Mouse (Mus musculus) frontal cortex, adult 2 months (tissue): ENCODE results near the gene Sfi1. TPM values are rescaled to one million over a fixed set of nuclear protein-coding genes. Genes with fewer than 3 reads are reported as not detected.
"Not testable (repeated sequence)": the region's sequence is repeated elsewhere in the genome, so short reads cannot be mapped to it uniquely, and the experiment has no call there.

Source experiments
- DNase-seq, 2 experiments: peaks; one replicate each; pipeline ENCODE4 v3.0.0; 2022; ENCODE audit warnings: low spot score in 1 of 2; ENCODE audit errors: extremely low spot score in 1 of 2
- polyA plus RNA-seq: library from polyadenylated mRNA; depleted of rRNA; stranded (reverse); fragments of >200 nt; gene quantifications from 2 replicates; pipeline ENCODE4 v1.2.3, GENCODE M21; 2012

The Sfi1 gene
- polyA plus RNA-seq, 1 experiment: 36.6 TPM

- DNase-seq: peak; percentile 36 to 76
Measured at GRCm38 (mm10) chr11:3173425-3174318, 19.6 kb downstream of the Sfi1 start.

GRCm38 (mm10) chr11:3172526-3172925 is 20.7 kb downstream of the Sfi1 start:
- not testable (repeated sequence) for DNase-seq

GRCm38 (mm10) chr11:3171931-3172330 is 21.3 kb downstream of the Sfi1 start:
- DNase-seq: peak in 1 of 2 experiments; percentile 49

- not testable (repeated sequence) for DNase-seq
Measured at GRCm38 (mm10) chr11:3169042-3169441, 24.2 kb downstream of the Sfi1 start.

- not testable (repeated sequence) for DNase-seq
Measured at GRCm38 (mm10) chr11:3167571-3168001, 25.7 kb downstream of the Sfi1 start.

GRCm38 (mm10) chr11:3167129-3167528 is 26.1 kb downstream of the Sfi1 start:
- DNase-seq: not testable (repeated sequence)

GRCm38 (mm10) chr11:3166321-3166720 is 26.9 kb downstream of the Sfi1 start:
- DNase-seq: not testable (repeated sequence)

- DNase-seq: not testable (repeated sequence)
Measured at GRCm38 (mm10) chr11:3165210-3165782, 28.0 kb downstream of the Sfi1 start.

GRCm38 (mm10) chr11:3163661-3164060 is 29.6 kb downstream of the Sfi1 start:
- DNase-seq: not testable (repeated sequence)

GRCm38 (mm10) chr11:3163122-3163521 is 30.1 kb downstream of the Sfi1 start:
- DNase-seq: not testable (repeated sequence)

- peak in 1 of 2 experiments; percentile 81 for DNase-seq
Measured at GRCm38 (mm10) chr11:3162236-3162897, 30.9 kb downstream of the Sfi1 start.

GRCm38 (mm10) chr11:3161370-3161769 is 31.9 kb downstream of the Sfi1 start:
- DNase-seq: not testable (repeated sequence)

GRCm38 (mm10) chr11:3158800-3159199 is 34.5 kb downstream of the Sfi1 start:
- DNase-seq: not testable (repeated sequence)

- not testable (repeated sequence) for DNase-seq
Measured at GRCm38 (mm10) chr11:3157996-3158395, 35.3 kb downstream of the Sfi1 start.

- DNase-seq: not testable (repeated sequence)
Measured at GRCm38 (mm10) chr11:3156991-3157390, 36.3 kb downstream of the Sfi1 start.

- DNase-seq: peak in 1 of 2 experiments; percentile 78
Measured at GRCm38 (mm10) chr11:3153666-3154397, 39.4 kb downstream of the Sfi1 start.

- DNase-seq: not testable (repeated sequence)
Measured at GRCm38 (mm10) chr11:3151358-3151757, 41.9 kb downstream of the Sfi1 start.

GRCm38 (mm10) chr11:3150677-3151003 is 42.6 kb downstream of the Sfi1 start:
- not testable (repeated sequence) for DNase-seq

- not testable (repeated sequence) for DNase-seq
Measured at GRCm38 (mm10) chr11:3150003-3150676, 43.1 kb downstream of the Sfi1 start.

GRCm38 (mm10) chr11:3149471-3149870 is 43.8 kb downstream of the Sfi1 start:
- not testable (repeated sequence) for DNase-seq
